Mouse (Mus musculus): ENCODE results near the gene 4931428F04Rik. TPM values are rescaled to one million over a fixed set of nuclear protein-coding genes. Genes with fewer than 3 reads are reported as not detected.
"Not testable (repeated sequence)": the region's sequence is repeated elsewhere in the genome, so short reads cannot be mapped to it uniquely, and the experiment has no call there.

4931428F04Rik gene
- polyA plus RNA-seq, 1 experiment from 2014 or later = 10.5 TPM

DNA sequence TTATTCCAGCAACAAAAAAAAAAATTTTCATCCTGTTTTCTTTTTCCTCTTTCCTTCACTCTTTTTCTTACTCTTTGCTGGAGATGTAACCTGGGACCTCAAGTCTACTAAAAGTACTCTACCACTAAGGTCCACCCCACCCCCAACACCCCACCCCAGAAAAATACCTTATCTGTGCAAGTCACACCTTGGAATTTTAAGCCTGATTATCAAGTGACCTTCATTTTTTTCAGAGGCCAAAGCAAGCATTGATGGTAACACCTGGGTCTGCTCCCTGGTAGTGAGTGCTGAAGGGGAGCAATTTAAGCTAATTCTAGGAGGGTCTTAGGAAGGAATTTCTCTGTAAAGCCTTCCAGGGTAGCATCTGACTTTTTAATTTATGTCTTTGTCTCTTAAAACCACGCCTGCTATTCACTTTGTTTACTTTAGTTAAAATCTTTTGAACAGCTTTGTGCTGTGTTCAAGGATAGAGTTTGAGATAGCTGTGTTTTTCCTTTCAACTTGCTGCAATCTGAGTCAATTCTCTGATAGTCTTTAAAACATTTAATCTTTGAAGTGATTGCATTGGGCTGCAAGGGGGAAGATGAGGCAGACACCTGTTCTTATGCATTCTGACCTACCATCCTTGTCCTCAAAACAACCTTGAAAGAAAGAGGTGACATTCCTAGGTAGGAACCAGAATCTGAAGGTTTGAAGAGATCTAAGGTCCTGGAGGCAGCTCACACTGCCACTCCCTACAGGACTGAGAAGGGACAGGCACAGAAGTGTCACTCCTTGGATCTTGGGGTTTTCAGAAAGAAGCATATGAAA lies 56.3 kb downstream of the 4931428F04Rik start:
- Histone ChIP-seq H3K27me3 (ENCODE audit: insufficient read depth, low read length) (no peaks in the 10 kb centered on the region), H3K36me3 (ENCODE audit: insufficient read depth, low read length) (peaks cover 6% of the 10 kb centered on the region), H3K4me2 (replicated peaks; ENCODE audit: low read depth, low read length) (no peak overlapping the region), H3K4me3 (ENCODE audit: low read length) (no peak overlapping the region), H3K4me1 (ENCODE audit: insufficient read depth, low read length) (no peaks in the 10 kb centered on the region), H3K27ac (ENCODE audit: low read length) (no peak overlapping the region), H3K9me3 (ENCODE audit: low read length) (no peaks in the 10 kb centered on the region), H3K9ac (replicated peaks; ENCODE audit: low read length) (no peak overlapping the region)
- no peak for ATAC-seq (ENCODE audit: low FRiP score, low TSS enrichment)
- 36% methylated on average over 1 of the region's 1 CpGs for WGBS

GRCm38 (mm10) chr8:105232321-105232693 lies 57.4 kb downstream of the 4931428F04Rik start:
- not testable (repeated sequence) for H3K36me3 ChIP-seq (ENCODE audit: insufficient read depth, low read length); H3K4me1 ChIP-seq (ENCODE audit: insufficient read depth, low read length); H3K9ac ChIP-seq (replicated peaks; ENCODE audit: low read length); H3K27me3 ChIP-seq (ENCODE audit: insufficient read depth, low read length); H3K27ac ChIP-seq (ENCODE audit: low read length); H3K9me3 ChIP-seq (ENCODE audit: low read length); ATAC-seq (ENCODE audit: low FRiP score, low TSS enrichment); H3K4me2 ChIP-seq (replicated peaks; ENCODE audit: low read depth, low read length); H3K4me3 ChIP-seq (ENCODE audit: low read length)
- WGBS = 92% methylated on average over 4 of the region's 4 CpGs

DNA sequence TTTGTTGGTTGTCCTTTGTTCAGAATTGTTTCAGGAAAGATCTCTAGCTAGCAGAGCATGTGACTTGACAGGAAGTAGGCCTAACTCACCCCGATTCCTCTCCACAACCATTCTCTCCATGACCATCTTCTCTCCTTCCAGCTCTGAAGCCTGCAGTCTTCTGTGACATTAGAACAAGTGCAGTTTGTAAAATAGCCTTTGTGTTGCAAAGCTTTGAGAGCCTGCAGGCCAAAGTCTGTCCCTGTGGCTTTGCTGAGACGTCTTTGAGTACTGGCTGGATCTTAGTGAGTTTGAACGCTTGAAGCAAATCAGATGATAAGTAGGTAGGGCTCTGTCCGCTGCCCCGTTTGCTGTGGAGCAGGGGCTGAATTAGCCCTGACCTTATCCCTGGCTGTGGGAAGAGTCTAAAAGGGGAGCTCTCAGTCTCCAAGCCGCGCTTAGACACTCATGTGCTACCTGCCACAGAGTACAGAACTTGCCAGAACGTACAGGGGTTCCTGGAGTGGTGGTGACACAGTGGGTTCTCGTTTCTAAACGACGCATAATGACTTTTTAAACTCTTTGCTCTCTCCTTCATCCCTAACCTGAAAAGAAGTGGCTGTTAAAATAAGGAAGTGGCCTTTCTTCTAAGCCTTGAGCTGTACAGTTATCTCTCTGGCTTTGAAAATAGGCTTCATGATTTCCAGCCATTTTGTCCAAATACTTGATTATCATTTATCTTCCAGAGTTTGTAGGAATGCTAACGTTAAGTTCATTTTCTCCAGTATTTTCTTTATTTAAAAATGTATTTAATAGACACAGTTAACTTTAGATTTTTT lies 58.0 kb downstream of the 4931428F04Rik start:
- Histone ChIP-seq H3K27ac (ENCODE audit: low read length) (no peak overlapping the region), H3K4me1 (ENCODE audit: insufficient read depth, low read length) (0 out of 2 replicates have a peak, but pooled peaks cover 3% of the 10 kb centered on the region), H3K36me3 (ENCODE audit: insufficient read depth, low read length) (peaks cover 6% of the 10 kb centered on the region; the same call in 1 of the 2 replicates), H3K4me2 (replicated peaks; ENCODE audit: low read depth, low read length) (no peak overlapping the region), H3K9ac (replicated peaks; ENCODE audit: low read length) (no peak overlapping the region), H3K4me3 (ENCODE audit: low read length) (no peak overlapping the region), H3K27me3 (ENCODE audit: insufficient read depth, low read length) (no peaks in the 10 kb centered on the region), H3K9me3 (ENCODE audit: low read length) (no peaks in the 10 kb centered on the region)
- ATAC-seq (ENCODE audit: low FRiP score, low TSS enrichment) = no peak
- 90% methylated on average over 12 of the region's 12 CpGs for WGBS

MicroRNAs within 50 kb of the gene (microRNA counts, 519-probe panel; counts per million panel counts)
- 2,454 counts per million, percentile 60 among the panel's probes with 10 or more counts for microRNA mmu-miR-328

Small RNA genes lying within 50 kb of the gene (microRNA-seq; reads per million reads assigned to microRNA genes)
- gene Gm27320 (not detected), gene Mir328 (195 reads per million, percentile 64 among the genes with 10 or more reads in this experiment)

Other genes with a start within 250 kb of the 4931428F04Rik start
- gene Ces3a, start 241.3 kb downstream of the 4931428F04Rik start, polyA plus RNA-seq (2015; fragmentation: Nextera tagmentation; extraction: Ambion mirVana) = 0.09 TPM in 1 of 2 replicates, not detected in the other
- not detected in 2 replicates for gene Ces3b, start 206.1 kb downstream of the 4931428F04Rik start, polyA plus RNA-seq (2015; fragmentation: Nextera tagmentation; extraction: Ambion mirVana)
- gene Ces4a, start 158.1 kb downstream of the 4931428F04Rik start, polyA plus RNA-seq (2015; fragmentation: Nextera tagmentation; extraction: Ambion mirVana) = not detected in 2 replicates
- 59.9 and 63.5 TPM in 2 replicates for gene Cbfb, start 119.2 kb downstream of the 4931428F04Rik start, polyA plus RNA-seq (2015; fragmentation: Nextera tagmentation; extraction: Ambion mirVana)
- gene D230025D16Rik, start 64.7 kb downstream of the 4931428F04Rik start, polyA plus RNA-seq (2015; fragmentation: Nextera tagmentation; extraction: Ambion mirVana) = 26.9 and 27.6 TPM in 2 replicates
- 10.2 and 11.9 TPM in 2 replicates for gene B3gnt9, start 34.7 kb downstream of the 4931428F04Rik start, polyA plus RNA-seq (2015; fragmentation: Nextera tagmentation; extraction: Ambion mirVana)
- gene Tradd, start 25.3 kb downstream of the 4931428F04Rik start, polyA plus RNA-seq (2015; fragmentation: Nextera tagmentation; extraction: Ambion mirVana) = 23.4 and 26.3 TPM in 2 replicates
- 3.0 and 3.1 TPM in 2 replicates for gene Fbxl8, start 25.2 kb downstream of the 4931428F04Rik start, polyA plus RNA-seq (2015; fragmentation: Nextera tagmentation; extraction: Ambion mirVana)
- 0.14 and 0.16 TPM in 2 replicates for gene Hsf4, start 20.1 kb downstream of the 4931428F04Rik start, polyA plus RNA-seq (2015; fragmentation: Nextera tagmentation; extraction: Ambion mirVana)
- gene Nol3, start 13.7 kb downstream of the 4931428F04Rik start, polyA plus RNA-seq (2015; fragmentation: Nextera tagmentation; extraction: Ambion mirVana) = 1.2 and 1.4 TPM in 2 replicates
- 29.5 and 32.1 TPM in 2 replicates for gene Exoc3l, start 6.2 kb upstream of the 4931428F04Rik start, polyA plus RNA-seq (2015; fragmentation: Nextera tagmentation; extraction: Ambion mirVana)
- 90.1 and 108 TPM in 2 replicates for gene E2f4, start 7.8 kb upstream of the 4931428F04Rik start, polyA plus RNA-seq (2015; fragmentation: Nextera tagmentation; extraction: Ambion mirVana)
- 13.3 and 13.9 TPM in 2 replicates for gene Elmo3, start 15.7 kb upstream of the 4931428F04Rik start, polyA plus RNA-seq (2015; fragmentation: Nextera tagmentation; extraction: Ambion mirVana)
- gene Lrrc29, start 36.4 kb upstream of the 4931428F04Rik start, polyA plus RNA-seq (2015; fragmentation: Nextera tagmentation; extraction: Ambion mirVana) = 2.2 and 2.4 TPM in 2 replicates
- 120 and 136 TPM in 2 replicates for gene Tmem208, start 36.5 kb upstream of the 4931428F04Rik start, polyA plus RNA-seq (2015; fragmentation: Nextera tagmentation; extraction: Ambion mirVana)
- 3.7 and 4.6 TPM in 2 replicates for gene Fhod1, start 58.1 kb upstream of the 4931428F04Rik start, polyA plus RNA-seq (2015; fragmentation: Nextera tagmentation; extraction: Ambion mirVana)
- gene Slc9a5, start 59.0 kb upstream of the 4931428F04Rik start, polyA plus RNA-seq (2015; fragmentation: Nextera tagmentation; extraction: Ambion mirVana) = 2.5 and 3.1 TPM in 2 replicates
- 0.32 and 0.37 TPM in 2 replicates for gene Plekhg4, start 83.4 kb upstream of the 4931428F04Rik start, polyA plus RNA-seq (2015; fragmentation: Nextera tagmentation; extraction: Ambion mirVana)
- gene Kctd19, start 123.6 kb upstream of the 4931428F04Rik start, polyA plus RNA-seq (2015; fragmentation: Nextera tagmentation; extraction: Ambion mirVana) = not detected in 2 replicates
- 0.17 and 0.41 TPM in 2 replicates for gene Lrrc36, start 123.7 kb upstream of the 4931428F04Rik start, polyA plus RNA-seq (2015; fragmentation: Nextera tagmentation; extraction: Ambion mirVana)
- 22.2 and 24.8 TPM in 2 replicates for gene Tppp3, start 181.7 kb upstream of the 4931428F04Rik start, polyA plus RNA-seq (2015; fragmentation: Nextera tagmentation; extraction: Ambion mirVana)
- 49.6 and 51.1 TPM in 2 replicates for gene Zdhhc1, start 207.0 kb upstream of the 4931428F04Rik start, polyA plus RNA-seq (2015; fragmentation: Nextera tagmentation; extraction: Ambion mirVana)
- 39.3 and 39.9 TPM in 2 replicates for gene Hsd11b2, start 228.9 kb upstream of the 4931428F04Rik start, polyA plus RNA-seq (2015; fragmentation: Nextera tagmentation; extraction: Ambion mirVana)

All from kidney, embryonic 16.5 days (tissue).